Mouse (Mus musculus): ENCODE data around the gene Nanp.

Gene Nanp

GRCm38 (mm10) chr2:151039232-151039695 is at the start of gene Nanp, which contains the start of gene Ninl:
Gene Nanp (minus strand): TSS chr2:151039398.
Gene Ninl (minus strand): TSS chr2:151039382.
- DNase-seq (ENCODE audit: low read depth): peak; percentile 96

GRCm38 (mm10) chr2:151056637-151057036 is 17.4 kb upstream of the Nanp start:
- no peak for DNase-seq (ENCODE audit: low read depth)

- DNase-seq (ENCODE audit: low read depth): no peak
Observed at GRCm38 (mm10) chr2:151040411-151040810, 1.2 kb upstream of the Nanp start.

GRCm38 (mm10) chr2:151039726-151040125 is 528 bp upstream of the Nanp start:
- no peak for DNase-seq (ENCODE audit: low read depth)

GRCm38 (mm10) chr2:151038811-151039222 is 381 bp downstream of the Nanp start:
- DNase-seq (ENCODE audit: low read depth): peak; percentile 72

- peak; percentile 24 for DNase-seq (ENCODE audit: low read depth)
Observed at GRCm38 (mm10) chr2:151037876-151038552, 1.2 kb downstream of the Nanp start.

GRCm38 (mm10) chr2:151037292-151037691 is 1.9 kb downstream of the Nanp start:
- DNase-seq (ENCODE audit: low read depth): no peak

GRCm38 (mm10) chr2:151036721-151037120 is 2.5 kb downstream of the Nanp start:
- DNase-seq (ENCODE audit: low read depth): no peak

GRCm38 (mm10) chr2:151034435-151034834 is 4.8 kb downstream of the Nanp start:
- DNase-seq (ENCODE audit: low read depth): no peak

- no peak for DNase-seq (ENCODE audit: low read depth)
Observed at GRCm38 (mm10) chr2:151021158-151021557, 18.0 kb downstream of the Nanp start.

- no peak for DNase-seq (ENCODE audit: low read depth)
Observed at GRCm38 (mm10) chr2:151015316-151015715, 23.9 kb downstream of the Nanp start.

- no peak for DNase-seq (ENCODE audit: low read depth)
Observed at GRCm38 (mm10) chr2:151011273-151011672, 27.9 kb downstream of the Nanp start.

- DNase-seq (ENCODE audit: low read depth): no peak
Observed at GRCm38 (mm10) chr2:151009515-151010085, 29.6 kb downstream of the Nanp start.

- DNase-seq (ENCODE audit: low read depth): no peak
Observed at GRCm38 (mm10) chr2:151008939-151009509, 30.2 kb downstream of the Nanp start.

GRCm38 (mm10) chr2:151008517-151008932 is 30.7 kb downstream of the Nanp start:
- DNase-seq (ENCODE audit: low read depth): no peak

- DNase-seq (ENCODE audit: low read depth): no peak
Observed at GRCm38 (mm10) chr2:151008006-151008405, 31.2 kb downstream of the Nanp start.

GRCm38 (mm10) chr2:151006281-151006945 is 32.8 kb downstream of the Nanp start:
- DNase-seq (ENCODE audit: low read depth): no peak

GRCm38 (mm10) chr2:151004390-151004789 is 34.8 kb downstream of the Nanp start:
- DNase-seq (ENCODE audit: low read depth): no peak

GRCm38 (mm10) chr2:151003796-151004195 is 35.4 kb downstream of the Nanp start:
- DNase-seq (ENCODE audit: low read depth): no peak

- peak; percentile 34 for DNase-seq (ENCODE audit: low read depth)
Observed at GRCm38 (mm10) chr2:151001619-151002175, 37.5 kb downstream of the Nanp start.

- peak; percentile 75 for DNase-seq (ENCODE audit: low read depth)
Observed at GRCm38 (mm10) chr2:151000402-151001178, 38.6 kb downstream of the Nanp start.

GRCm38 (mm10) chr2:150999021-150999420 is 40.2 kb downstream of the Nanp start:
- DNase-seq (ENCODE audit: low read depth): no peak
